Mouse (Mus musculus) hindlimb bud, embryonic 11.5 days (tissue): ENCODE results near the gene Timeless.
A peak's percentile ranks its signal among the peaks of the same experiment; 100 is the strongest.
"Not testable (repeated sequence)": the region's sequence is repeated elsewhere in the genome, so short reads cannot be mapped to it uniquely, and the experiment has no call there.

Source experiments
- DNase-seq: peaks from one replicate; pipeline ENCODE4 v3.0.0-alpha.2; 2012; ENCODE audit warnings: low read depth, low spot score; ENCODE audit errors: extremely low spot score

Gene Timeless

DNA sequence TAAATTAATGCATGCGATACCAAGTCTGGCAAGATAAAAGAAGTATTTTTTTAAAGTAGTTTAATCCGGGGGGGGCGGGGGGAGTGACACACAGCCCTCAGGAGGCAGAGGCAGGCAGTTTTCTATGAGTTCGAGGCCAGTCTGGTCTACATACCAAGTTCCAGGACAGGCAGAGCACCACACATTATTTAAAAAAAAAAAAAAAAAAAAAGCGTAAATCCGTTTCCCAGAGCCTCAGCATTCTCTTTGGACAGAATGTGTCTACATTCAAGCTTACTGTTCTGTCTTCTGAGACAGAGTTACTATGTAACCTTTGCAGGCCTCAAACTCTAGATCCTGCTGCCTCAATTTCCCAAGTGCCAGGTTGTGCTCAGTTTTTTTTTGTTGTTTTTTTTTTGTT is 19.7 kb upstream of the Timeless start:
- no peak for DNase-seq

DNA sequence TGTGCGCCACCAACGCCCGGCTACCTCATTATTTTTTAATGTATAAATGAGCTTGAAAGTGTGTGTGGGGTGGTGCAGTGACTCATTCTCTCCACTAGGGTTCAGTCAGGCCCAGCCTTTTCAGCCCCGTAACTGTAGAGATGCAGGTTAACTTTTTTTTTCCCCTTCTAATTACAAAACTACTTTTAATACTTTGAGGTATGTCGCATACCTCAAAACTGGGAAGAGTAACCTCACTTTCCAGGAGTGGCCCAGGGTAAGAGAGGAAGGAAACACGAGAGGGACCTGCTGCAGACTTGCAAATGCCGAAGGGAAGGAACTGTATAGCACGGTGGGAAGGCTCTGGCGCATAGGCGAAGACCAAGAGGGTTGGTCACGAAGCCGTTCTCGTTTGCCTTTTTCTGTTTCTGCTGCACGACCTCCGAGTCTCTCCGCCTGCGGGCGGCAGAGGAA is 19.0 kb upstream of the Timeless start:
- DNase-seq = peak; percentile 84

DNA sequence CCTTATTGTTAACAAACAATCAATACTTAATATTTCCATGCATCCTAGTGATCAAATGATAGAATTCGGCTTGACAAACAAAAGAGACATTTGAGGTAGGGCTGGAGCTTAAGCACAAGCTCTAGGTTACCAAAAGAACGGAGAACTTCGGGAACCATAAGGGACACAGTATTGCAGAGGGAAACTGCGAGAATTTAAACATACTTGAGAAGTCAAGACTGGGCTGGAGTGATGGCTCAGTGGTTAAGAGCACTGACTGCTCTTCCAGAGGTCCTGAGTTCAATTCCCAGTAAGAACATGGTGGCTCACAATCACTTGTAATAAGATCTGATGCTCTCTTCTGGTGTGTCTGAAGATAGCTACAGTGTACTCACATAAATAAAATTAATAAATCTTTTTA is 17.8 kb upstream of the Timeless start:
- not testable (repeated sequence) for DNase-seq

DNA sequence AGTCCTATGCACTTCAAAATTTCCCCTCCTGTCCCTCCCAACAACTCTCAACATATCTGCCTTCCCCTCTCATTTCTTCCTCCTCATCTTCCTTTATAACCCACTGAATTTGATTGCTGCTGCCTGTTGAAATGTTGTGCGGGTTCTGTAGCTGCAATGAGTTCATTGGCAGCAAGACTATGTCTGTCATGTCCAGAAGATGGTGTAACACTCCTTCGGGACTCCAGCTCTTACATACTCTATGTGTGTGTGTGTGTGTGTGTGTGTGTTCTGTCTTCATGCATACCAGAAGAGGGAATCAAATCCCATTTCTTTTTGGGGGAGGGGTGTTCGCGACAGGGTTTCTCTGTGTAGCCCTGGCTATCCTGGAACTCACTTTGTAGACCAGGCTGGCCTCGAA is 16.9 kb upstream of the Timeless start:
- no peak for DNase-seq

DNA sequence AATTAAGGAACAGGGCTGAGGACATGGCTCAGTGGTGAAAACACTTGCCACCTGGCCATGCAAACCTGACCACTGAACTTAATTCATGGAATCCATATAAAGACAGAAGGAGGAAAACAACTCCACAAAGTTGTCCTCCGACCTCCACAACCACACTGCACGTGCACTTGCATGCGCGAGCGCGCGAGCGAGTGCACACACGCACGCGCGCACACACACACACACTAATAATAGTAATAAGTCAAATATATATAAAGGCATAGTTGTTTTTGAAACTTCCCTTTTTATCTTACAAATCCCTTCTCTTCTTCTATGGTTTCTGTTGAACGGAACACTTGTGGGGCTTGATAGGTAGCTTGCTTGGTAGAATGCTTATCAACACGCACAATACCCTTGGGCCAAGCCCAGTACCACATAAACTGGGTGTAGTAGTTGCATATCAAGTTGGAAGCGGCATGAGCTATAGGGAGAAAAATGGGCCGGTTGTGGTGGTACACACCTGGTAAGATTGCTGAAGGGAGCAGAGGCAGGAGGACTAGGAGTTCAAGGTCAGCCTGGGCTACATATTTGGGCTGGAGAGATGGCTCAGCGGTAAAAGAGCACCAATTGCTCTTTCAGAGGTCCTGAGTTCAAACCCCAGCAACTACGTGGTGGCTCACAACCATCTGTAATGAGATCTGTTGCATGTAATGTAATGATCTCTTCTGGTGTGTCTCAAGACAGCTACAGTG is 13.3 kb upstream of the Timeless start:
- DNase-seq = no peak

DNA sequence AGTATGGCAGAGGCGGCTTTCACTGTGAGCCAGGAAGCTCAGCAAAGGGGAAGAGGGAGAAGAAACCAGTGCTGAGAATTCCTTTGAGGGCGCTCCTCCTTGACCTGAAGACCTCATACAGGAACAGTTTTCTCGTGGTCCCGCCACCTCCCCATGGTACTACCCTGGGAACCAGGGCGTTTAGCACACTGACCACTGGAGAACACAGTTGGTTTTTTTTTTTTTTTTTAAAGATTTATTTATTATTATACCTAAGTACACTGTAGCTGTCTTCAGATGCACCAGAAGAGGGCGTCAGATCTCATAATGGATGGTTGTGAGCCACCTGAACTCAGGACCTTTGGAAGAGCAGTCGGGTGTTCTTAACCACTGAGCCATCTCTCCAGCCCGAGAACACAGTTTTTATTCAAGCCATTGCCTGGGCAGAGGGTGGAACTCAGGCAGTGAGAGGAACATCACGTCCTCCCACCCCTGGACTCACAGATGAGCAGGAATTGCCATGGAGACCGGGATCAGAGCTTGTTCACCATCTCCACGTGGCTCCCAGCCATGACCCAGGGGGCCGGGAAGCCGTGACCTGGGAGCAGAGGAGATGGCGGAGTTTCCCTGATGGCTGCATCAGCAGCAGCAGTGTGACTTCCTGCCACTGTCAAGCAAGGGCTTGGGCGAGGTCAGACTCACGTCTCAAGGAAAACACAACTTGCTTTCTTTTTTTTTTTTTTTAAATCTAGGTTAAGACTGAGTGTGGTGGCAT is 10.2 kb upstream of the Timeless start:
- no peak for DNase-seq

DNA sequence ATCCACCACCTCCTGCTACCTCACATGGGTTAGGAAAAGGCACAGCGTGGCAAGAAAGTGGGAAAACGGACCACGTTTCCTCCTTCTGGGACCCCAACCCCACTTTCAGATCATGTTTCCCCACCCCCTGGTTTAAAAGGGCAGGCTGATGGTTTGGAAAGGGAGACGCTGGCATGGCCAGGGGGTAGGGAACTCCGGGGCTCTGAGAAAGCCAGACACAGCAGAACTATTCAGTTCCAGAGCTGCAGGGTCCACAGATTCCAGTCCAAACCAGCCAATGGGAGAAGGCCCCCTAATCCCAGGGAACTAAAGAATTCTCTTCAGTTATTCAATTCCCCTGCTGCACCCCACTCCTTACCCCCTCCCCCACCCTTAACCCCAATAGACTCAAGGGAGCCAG is 6.8 kb upstream of the Timeless start:
- no peak for DNase-seq

DNA sequence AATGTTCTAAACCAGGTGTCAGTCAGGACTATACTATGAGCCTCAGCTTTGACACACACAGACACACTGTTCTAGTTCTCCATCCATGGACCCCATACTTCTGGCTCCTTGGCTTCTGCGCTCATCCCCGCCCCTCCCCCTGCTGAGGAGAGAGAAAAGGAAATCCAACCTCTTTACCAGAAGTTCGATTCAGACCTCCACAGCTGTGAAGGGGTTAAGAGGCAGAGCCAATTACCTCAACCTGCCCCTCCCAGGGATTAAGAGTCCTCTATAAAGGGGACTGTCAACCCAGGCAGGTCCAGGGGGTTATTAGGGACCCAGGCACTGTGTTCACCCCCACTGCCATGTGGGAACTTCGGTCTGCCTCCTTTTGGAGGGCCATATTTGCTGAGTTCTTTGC is 6.3 kb upstream of the Timeless start, which contains the start of gene Mip:
TSS of gene Mip (plus strand) at position 301 of the 400 bp plus-strand sequence.
- no peak for DNase-seq

DNA sequence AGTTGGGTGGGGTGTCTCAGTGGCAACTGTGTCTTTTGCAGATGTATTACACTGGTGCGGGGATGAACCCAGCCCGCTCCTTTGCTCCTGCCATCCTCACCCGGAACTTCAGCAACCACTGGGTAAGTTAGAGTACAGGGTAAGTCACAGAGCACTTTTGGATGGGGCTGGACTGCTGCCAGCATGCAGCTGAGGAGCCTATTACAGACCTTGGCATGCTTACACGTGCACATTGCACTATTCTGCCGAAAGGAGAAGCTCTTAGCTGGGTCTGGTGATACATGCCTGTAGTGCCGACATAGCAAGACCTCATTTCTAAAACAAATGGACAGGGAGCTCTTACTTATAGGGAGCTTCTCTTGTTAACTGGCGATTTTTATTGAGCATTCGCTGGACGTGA is 4.3 kb upstream of the Timeless start:
- no peak for DNase-seq

DNA sequence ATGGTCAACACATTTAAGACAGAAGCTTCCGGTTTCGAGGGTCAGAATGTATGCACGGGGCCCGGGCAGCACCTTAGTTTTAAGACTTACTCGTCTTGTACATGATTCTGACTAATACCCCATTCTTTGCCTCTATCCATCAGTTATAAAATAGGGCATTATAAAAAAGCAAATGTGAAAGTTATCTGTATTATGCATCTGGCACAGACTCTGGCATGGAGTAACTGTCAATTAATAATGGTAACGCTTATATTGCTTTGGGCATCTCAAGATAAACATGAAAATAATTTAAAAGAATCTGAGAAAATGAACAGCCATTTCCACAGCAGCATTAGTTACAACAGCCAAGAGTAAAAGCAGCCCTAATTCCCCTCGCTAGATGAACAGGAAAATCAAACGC is 3.9 kb upstream of the Timeless start:
- no peak for DNase-seq

DNA sequence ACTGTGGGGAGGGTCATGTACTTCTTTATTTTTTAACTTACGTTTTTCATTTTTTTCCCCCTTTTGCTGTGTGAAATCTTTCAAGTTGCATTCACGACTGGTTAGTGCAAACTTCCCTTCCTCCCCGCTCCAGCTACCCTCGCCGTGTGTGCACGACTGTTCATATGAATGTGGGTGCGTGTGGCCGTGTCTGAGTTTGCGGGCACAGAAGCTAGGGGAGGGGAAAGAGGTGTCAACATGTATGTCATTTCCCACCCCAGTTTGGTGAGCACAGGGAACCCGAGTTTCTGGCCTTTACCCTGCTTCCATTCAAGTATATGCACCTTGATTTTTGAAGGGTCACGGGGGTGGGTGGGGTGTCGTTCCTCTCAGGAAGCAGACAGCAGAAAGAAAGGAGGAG is 1.3 kb upstream of the Timeless start:
- no peak for DNase-seq

DNA sequence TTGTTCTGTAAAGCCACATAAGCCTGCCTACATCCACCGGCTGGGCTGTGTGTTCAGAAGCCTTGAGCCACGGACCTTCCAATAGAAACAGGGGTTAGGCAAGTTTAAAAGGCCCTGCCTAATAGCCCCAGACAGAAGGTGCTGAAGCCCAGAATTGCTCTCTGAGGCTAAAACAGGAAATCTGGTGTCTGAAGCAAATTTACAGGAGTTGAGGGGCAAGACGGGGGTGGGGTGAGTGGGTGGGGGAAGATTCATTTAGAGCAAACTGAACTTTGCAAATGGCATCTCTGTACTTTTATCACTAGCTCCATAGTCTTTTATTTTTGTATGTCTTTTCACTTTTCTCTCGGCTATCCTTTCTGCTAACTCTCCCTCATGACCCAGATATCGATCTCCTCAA is 719 bp upstream of the Timeless start:
- no peak for DNase-seq

DNA sequence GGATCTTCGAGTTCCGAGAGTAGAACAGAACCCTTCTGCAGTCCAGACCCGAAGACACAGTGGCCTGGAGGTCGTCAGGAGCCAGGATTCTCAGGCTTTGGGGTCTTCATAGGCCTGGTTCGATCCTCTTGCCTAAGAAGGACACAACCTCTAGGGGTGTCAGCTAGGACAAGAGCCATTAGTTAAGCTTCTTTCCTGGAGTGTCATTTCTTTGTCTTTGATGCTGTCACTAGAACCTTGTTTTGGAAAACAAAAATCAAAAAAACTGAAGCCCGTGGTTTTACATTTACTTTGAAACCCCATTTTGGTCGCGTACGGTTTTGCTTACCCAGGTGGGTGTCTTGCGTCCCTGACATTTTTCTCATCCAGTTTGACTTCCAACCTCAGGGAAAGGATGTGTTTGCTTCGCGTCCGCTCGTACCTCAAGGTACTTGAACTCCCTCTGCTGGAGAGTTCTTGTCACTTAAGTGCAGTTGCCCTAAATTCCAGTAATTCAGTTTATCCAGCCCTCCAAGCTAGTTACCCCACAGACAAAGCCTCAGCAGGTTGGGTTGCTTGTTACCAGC is 638 bp downstream of the Timeless start:
- DNase-seq = peak; percentile 84

DNA sequence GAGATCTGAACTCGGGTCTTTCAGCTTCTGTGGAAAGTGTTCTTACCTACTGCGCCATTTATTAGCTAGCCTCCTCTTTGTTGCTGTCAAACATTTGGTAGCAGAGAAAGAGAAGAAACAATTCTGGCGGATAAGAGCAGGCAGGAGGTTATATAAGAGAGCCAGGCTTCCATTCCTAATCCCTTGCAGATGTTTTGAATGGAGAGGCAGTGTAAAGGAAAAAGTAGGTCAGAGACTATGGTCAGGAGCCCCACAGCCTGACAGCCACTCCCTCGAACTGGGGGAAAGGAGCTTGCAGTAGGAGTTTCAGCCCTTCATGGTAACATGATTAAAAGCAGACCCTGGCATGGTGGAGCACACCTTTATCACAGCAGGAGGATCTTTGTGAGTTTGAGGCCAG is 4.5 kb downstream of the Timeless start:
- no peak for DNase-seq

DNA sequence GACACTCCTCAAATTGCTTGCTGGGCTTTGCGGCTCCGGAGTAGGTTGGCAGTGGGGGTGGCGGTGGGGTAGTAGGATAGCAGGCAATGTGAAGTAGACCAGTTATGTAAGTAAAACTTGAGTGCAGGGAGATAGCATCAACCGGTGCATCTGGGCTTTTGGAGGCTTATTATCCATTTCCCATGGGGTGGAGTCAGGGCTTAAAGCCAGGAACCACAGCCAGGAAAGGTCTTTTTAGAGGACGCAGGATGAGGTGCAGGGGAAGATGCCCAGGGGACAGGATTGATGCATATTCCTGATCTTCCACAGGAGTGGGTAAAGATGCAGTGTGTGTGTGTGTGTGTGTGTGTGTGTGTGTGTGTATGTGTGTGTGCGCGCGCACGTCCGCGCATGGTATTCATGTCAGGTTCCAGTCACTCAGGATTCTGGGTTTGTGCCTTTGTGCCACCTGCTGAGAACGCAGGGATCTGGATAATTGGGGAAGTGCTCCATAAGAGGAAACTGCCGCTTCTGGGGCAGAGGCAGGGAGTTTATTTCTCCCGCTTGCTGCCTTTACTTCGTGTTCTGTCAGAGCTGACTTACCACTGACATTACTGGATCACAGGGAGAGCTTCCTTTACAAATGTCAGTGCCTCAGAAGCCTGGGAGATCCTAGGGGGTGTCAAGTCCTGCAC is 6.1 kb downstream of the Timeless start:
- no peak for DNase-seq

DNA sequence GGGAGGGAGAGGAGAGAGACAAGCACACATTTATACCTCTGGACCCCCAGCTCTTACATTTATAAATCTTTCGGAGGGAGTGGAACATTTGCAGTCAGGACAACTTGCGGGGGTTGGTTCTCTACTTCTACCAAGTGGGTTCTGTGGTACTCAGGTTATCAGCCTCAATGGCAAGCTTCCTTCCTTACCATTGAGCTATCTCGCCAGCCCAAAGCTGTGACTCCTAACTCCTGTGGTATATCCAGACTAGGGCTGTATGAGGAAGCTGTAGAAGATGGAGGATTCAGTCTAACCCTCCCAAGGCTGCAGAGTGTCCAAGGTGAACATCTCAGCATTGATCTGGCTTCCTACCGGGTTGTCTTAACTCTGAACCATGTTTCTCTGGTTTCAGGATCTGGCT is 7.3 kb downstream of the Timeless start:
- no peak for DNase-seq

DNA sequence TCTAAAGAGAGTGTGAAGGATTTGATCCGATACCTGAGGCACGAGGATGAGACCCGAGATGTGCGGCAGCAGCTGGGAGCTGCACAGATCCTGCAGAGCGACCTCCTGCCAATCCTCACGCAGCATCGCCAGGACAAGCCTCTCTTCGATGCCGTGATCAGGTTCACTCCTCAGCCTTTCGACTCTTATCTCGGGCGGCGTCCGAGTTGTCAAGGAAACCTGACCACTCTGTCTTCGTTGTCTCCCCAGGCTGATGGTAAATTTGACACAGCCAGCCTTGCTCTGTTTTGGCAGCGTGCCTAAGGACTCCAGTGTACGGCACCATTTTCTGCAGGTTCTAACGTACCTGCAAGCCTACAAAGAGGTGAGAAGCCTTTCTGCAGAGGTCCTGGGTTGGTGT is 8.3 kb downstream of the Timeless start:
- no peak for DNase-seq

DNA sequence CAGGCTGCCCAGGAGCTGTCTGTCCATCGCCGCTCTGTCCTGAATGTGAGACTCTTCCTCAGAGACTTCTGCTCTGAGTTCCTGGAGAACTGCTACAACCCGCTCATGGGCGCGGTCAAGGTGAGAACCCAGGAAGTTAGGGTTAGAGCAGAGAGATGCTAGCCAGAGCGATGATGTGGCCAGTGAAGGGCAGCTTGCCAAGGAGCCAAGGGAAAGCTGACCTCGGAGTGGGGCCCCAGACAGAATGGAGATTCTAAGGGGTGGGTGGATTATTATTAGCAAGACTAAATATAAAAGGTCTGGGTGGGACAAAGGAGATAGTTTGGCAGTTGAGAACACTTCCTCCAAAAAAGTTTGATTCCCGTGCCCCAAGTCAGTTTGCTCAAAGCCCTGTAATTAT is 11.4 kb downstream of the Timeless start:
- DNase-seq = no peak

DNA sequence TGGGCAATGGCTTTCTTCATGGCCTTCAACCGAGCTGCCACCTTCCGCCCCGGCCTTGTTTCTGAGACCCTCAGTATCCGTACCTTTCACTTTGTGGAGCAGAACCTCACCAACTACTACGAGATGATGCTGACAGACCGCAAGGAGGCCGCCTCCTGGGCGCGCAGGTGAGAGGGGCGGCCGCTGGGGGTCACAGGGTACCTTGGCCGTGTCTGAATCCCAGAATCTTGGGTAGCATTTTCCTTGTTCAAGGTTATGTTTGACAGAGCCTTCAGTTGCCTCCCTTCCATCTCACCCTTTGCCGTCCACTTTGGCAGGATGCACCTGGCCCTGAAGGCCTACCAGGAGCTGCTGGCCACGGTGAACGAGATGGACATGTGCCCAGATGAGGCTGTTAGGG is 12.3 kb downstream of the Timeless start:
- no peak for DNase-seq

DNA sequence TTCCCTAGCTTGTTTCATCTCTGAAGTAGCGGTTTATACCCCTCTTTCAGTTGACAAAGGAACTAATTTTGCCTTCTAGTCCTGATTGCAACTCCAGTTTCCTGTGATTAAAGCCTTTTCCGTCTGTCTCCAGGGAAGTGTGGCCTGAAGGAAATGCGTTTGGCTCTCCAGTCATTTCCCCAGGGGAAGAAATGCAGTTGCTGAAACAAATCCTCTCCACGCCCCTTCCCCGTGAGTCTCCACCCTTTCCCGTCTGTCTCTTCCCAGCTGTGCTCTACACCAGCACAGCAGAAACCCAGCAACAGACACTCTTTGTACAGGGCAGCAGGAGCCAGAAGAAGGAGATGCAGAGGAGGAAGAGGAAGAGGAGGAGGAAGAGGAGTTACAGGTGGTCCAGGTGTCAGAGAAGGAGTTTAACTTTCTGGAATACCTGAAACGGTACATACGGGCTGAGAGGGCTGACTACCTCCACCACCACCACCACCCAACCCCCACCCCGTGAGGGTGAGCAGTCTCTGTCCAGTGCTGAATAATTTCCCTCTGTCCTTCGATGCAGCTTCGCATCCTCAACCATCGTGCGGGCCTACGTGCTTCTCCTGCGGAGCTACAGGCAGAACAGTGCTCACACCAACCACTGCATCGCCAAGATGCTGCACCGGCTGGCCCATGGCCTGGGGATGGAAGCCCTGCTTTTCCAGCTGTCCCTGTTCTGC is 15.3 kb downstream of the Timeless start:
- no peak for DNase-seq

DNA sequence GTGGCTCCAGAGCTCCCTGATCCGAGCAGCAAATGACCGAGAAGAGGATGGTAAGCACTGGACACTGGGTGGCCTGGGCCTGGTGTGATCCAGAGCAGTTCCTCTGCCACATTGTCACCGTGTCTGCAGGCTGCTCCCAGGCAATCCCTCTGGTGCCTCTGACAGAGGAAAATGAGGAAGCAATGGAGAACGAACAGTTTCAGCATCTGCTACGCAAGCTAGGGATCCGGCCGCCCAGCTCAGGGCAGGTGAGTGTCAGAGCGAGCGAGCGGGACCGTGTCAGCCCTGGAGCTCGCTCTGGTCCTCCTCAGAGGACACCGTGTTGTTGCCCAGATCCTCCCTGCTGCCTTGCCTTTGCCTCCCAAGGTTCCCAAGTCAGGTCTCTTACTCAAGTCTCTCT is 18.7 kb downstream of the Timeless start:
- DNase-seq = no peak
